Mouse (Mus musculus): ENCODE measurements at regions not wholly inside any gene's neighbourhood (a gene's known extent, or its start where the extent isn't known, plus 50 kb on each side); places are given as distances from the start of the nearest gene placed in this dataset.

- H3K9me3 ChIP-seq: no peaks in the 10 kb centered on the region
- peaks cover 4% of the 10 kb centered on the region; the same call in 1 of the 2 replicates for H3K4me1 ChIP-seq
- DNase-seq (ENCODE audit: low spot score): no peak
- WGBS: 66% methylated on average over 3 of the region's 3 CpGs
- H3K4me3 ChIP-seq: no peak overlapping the region
- H3K36me3 ChIP-seq (replicated peaks): no peaks in the 10 kb centered on the region
- H3K27ac ChIP-seq (replicated peaks): no peak overlapping the region
- no peaks in the 10 kb centered on the region for H3K27me3 ChIP-seq (replicated peaks; ENCODE audit: low read depth, poor library complexity, severe bottlenecking)
Observed at GRCm38 (mm10) chr11:17483849-17484441, 226.6 kb downstream of the C1d start.

DNA sequence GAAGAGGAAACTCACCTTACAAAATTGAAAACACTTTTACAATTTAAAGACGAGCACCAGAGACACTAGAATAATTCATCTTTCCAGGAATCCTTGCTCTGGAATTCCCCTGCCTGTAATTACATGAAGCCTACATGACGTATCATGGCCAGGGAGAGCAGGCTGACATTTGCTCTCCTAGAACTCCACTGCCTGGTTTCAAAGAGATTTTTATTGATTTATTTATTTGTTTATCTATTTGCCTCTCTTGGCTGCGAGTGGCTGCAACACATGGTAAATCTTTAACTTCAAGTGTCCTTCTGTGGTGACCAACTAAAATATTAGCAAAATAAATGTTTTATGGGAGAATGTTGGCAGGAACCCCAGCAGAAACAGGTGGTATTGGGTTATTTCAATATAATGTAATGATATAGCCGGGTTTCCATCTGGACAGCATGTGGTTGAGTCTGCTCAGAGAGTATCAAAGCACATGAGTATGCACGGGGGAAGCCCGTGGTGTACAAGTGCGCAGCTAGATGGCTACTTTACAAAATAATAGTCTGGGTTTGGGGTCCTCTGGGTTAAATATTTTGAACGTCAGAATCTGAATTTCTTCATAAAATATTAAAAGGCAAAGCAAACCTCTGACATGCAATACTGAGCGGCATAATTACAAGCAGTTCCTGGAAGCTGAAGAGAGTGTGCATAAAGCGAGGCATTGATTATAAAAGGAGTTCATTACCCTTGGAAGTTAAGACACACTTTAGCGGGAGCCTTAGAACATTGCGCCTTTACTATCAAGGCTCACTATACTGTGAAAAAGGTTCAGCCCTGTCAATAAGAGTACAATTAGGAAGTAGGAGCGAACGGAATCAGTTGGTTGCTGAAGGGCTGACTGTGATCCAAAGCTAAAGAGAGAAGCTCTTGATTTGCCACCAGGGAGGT is 244.0 kb downstream of the C1d start:
- Histone ChIP-seq H3K4me3 (no peak overlapping the region), H3K9me3 (no peaks in the 10 kb centered on the region), H3K27ac (replicated peaks) (no peak overlapping the region), H3K36me3 (replicated peaks) (no peaks in the 10 kb centered on the region), H3K4me1 (no peaks in the 10 kb centered on the region), H3K27me3 (replicated peaks; ENCODE audit: low read depth, poor library complexity, severe bottlenecking) (no peaks in the 10 kb centered on the region)
- no peak for DNase-seq (ENCODE audit: low spot score)
- 83% methylated on average over 14 of the region's 14 CpGs for WGBS

GRCm38 (mm10) chr11:17502052-17502451 is 244.7 kb downstream of the C1d start:
- Histone ChIP-seq H3K9me3 (no peaks in the 10 kb centered on the region), H3K4me1 (no peaks in the 10 kb centered on the region), H3K27me3 (replicated peaks; ENCODE audit: low read depth, poor library complexity, severe bottlenecking) (no peaks in the 10 kb centered on the region), H3K36me3 (replicated peaks) (no peaks in the 10 kb centered on the region), H3K27ac (replicated peaks) (no peak overlapping the region), H3K4me3 (no peak overlapping the region)
- no peak for DNase-seq (ENCODE audit: low spot score)
- WGBS: 90% methylated on average over 7 of the region's 7 CpGs

DNA sequence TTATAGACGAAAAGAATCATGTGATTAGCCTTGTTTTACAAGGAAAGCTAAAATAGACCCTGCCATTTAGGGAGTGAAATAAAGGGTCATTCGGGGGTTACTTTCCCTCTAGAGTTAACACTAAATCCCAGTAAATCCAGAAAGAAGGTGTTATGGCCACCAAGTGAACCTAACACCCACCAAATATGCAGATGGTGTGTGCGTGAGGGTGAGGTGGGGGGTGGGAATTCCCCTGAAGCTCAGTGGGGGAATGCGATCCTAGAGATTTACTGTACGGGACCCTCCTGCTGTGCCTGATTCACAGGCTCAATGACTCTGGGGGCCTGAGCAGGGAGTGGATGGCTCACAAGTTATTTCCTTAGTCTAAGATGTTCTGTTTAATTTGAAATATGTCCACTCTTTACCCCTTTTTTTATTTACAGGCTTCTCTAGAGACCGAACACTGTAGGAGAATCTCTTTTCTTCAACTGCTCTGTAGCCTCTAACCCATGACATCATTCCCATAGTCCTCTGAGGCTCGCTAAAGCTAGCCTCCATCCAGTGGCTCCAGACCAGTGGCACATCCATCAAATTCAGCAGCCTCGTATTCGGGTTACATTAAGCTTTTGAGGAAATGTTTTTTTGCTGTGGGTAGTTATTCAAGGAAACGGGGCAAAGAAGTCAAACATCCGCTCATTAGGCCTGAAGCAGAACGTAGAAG is 265.0 kb downstream of the C1d start:
- WGBS: 85% methylated on average over 12 of the region's 12 CpGs
- DNase-seq (ENCODE audit: low spot score): no peak
- Histone ChIP-seq H3K36me3 (replicated peaks) (no peaks in the 10 kb centered on the region), H3K9me3 (no peaks in the 10 kb centered on the region), H3K27ac (replicated peaks) (no peak overlapping the region), H3K27me3 (replicated peaks; ENCODE audit: low read depth, poor library complexity, severe bottlenecking) (no peaks in the 10 kb centered on the region), H3K4me3 (no peak overlapping the region), H3K4me1 (0 out of 2 replicates have a peak, but pooled peaks cover 4% of the 10 kb centered on the region)

DNA sequence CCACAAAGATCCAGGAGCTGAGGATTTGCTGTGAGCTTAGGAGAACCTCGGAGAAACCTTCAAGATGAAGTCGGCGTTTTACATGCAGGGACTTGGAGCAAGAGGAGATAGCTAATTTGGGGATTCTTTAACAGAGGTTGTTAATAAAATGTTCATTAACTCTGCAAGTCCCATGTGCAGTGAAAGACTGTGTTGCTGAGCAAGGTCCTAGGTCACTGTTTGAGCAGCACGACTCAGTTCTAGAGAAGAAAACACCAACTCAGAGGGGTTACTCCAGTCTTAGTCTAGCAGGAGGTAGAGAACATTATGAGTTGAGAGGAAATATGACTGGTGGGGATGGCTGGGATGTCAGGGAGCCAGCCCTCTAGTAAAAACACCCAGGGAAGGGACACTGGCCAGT is 265.9 kb downstream of the C1d start:
- WGBS: 92% methylated on average over 4 of the region's 4 CpGs
- no peaks in the 10 kb centered on the region for H3K36me3 ChIP-seq (replicated peaks)
- no peaks in the 10 kb centered on the region for H3K27me3 ChIP-seq (replicated peaks; ENCODE audit: low read depth, poor library complexity, severe bottlenecking)
- no peak overlapping the region for H3K4me3 ChIP-seq
- H3K4me1 ChIP-seq: 0 out of 2 replicates have a peak, but pooled peaks cover 4% of the 10 kb centered on the region
- no peaks in the 10 kb centered on the region for H3K9me3 ChIP-seq
- no peak overlapping the region for H3K27ac ChIP-seq (replicated peaks)
- no peak for DNase-seq (ENCODE audit: low spot score)

GRCm38 (mm10) chr11:17524985-17525775 is 267.8 kb downstream of the C1d start:
- H3K27ac ChIP-seq (replicated peaks): no peak overlapping the region
- no peaks in the 10 kb centered on the region for H3K36me3 ChIP-seq (replicated peaks)

DNA sequence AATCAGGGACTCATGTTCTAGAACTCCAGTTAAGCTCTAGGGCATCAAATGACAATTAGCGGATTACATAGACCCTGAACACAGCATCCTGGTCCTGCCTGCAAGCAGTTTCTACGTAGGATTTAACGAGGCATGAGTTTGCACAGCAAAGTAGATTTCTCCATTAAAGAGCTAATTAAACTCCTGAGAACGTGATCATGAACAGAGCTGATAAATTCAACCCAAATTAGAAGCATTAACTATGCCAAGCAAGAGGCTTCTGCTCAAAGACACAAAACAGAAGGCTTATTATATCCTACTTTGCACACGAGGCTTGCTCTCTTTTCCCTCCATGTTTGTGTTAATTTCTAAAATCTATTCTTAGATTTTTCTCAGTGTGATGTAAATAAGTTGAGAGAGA is 269.1 kb downstream of the C1d start:
- Histone ChIP-seq H3K36me3 (replicated peaks) (no peaks in the 10 kb centered on the region), H3K4me1 (0 out of 2 replicates have a peak, but pooled peaks cover 4% of the 10 kb centered on the region), H3K27ac (replicated peaks) (no peak overlapping the region), H3K27me3 (replicated peaks; ENCODE audit: low read depth, poor library complexity, severe bottlenecking) (no peaks in the 10 kb centered on the region), H3K4me3 (no peak overlapping the region), H3K9me3 (no peaks in the 10 kb centered on the region)
- WGBS: 69% methylated on average over 5 of the region's 5 CpGs
- DNase-seq (ENCODE audit: low spot score): no peak

More at GRCm38 (mm10) chr11:17524985-17525775, 267.8 kb downstream of the C1d start:
- no peaks in the 10 kb centered on the region for H3K27me3 ChIP-seq (replicated peaks; ENCODE audit: low read depth, poor library complexity, severe bottlenecking)
- H3K4me1 ChIP-seq: 0 out of 2 replicates have a peak, but pooled peaks cover 4% of the 10 kb centered on the region
- no peaks in the 10 kb centered on the region for H3K9me3 ChIP-seq
- DNase-seq (ENCODE audit: low spot score): no peak
- H3K4me3 ChIP-seq: no peak overlapping the region
- 47% methylated on average over 7 of the region's 7 CpGs for WGBS

GRCm38 (mm10) chr11:17528609-17529008 is 271.2 kb downstream of the C1d start:
- Histone ChIP-seq H3K36me3 (replicated peaks) (no peaks in the 10 kb centered on the region), H3K4me3 (no peak overlapping the region), H3K27ac (replicated peaks) (no peak overlapping the region), H3K9me3 (no peaks in the 10 kb centered on the region), H3K4me1 (0 out of 2 replicates have a peak, but pooled peaks cover 4% of the 10 kb centered on the region), H3K27me3 (replicated peaks; ENCODE audit: low read depth, poor library complexity, severe bottlenecking) (no peaks in the 10 kb centered on the region)
- no peak for DNase-seq (ENCODE audit: low spot score)
- 92% methylated on average over 6 of the region's 6 CpGs for WGBS

DNA sequence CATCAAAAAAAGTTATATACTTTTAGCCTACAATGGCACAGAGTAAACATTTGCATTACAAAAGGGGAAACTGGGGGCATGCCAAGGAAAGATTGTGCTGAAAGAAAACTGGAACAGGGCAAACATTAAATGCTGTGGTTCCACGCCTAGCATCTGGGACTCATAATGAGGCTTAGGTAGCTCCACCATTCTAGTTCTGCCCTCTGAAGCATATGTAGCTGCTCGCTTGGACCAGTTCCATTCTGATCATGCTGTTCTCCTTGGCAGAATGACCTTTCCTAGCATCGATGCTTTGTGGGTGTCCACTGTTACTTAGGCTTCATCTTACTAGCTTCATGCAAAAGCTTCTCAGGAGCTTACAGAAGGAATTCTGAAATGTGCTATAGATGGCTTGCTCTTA is 276.3 kb downstream of the C1d start:
- 90% methylated on average over 3 of the region's 3 CpGs for WGBS
- DNase-seq (ENCODE audit: low spot score): no peak
- H3K27me3 ChIP-seq (replicated peaks; ENCODE audit: low read depth, poor library complexity, severe bottlenecking): no peaks in the 10 kb centered on the region

GRCm38 (mm10) chr11:17546286-17546685 is 288.9 kb downstream of the C1d start:
- no peaks in the 10 kb centered on the region for H3K9me3 ChIP-seq
- H3K4me1 ChIP-seq: no peaks in the 10 kb centered on the region
- H3K36me3 ChIP-seq (replicated peaks): no peaks in the 10 kb centered on the region
- no peak overlapping the region for H3K4me3 ChIP-seq
- H3K27ac ChIP-seq (replicated peaks): no peak overlapping the region
- DNase-seq (ENCODE audit: low spot score): no peak
- H3K27me3 ChIP-seq (replicated peaks; ENCODE audit: low read depth, poor library complexity, severe bottlenecking): no peaks in the 10 kb centered on the region

More for the DNA sequence above, 276.3 kb downstream of the C1d start:
- no peaks in the 10 kb centered on the region for H3K36me3 ChIP-seq (replicated peaks)
- H3K4me3 ChIP-seq: no peak overlapping the region
- H3K4me1 ChIP-seq: no peaks in the 10 kb centered on the region
- H3K9me3 ChIP-seq: no peaks in the 10 kb centered on the region
- H3K27ac ChIP-seq (replicated peaks): no peak overlapping the region

- Histone ChIP-seq H3K36me3 (replicated peaks) (no peaks in the 10 kb centered on the region), H3K27me3 (replicated peaks; ENCODE audit: low read depth, poor library complexity, severe bottlenecking) (no peaks in the 10 kb centered on the region)
Observed at GRCm38 (mm10) chr11:17549148-17549547, 291.8 kb downstream of the C1d start.

GRCm38 (mm10) chr11:17555276-17555675 is 297.9 kb downstream of the C1d start:
- Histone ChIP-seq H3K36me3 (replicated peaks) (no peaks in the 10 kb centered on the region), H3K27ac (replicated peaks) (no peak overlapping the region), H3K9me3 (peaks cover 5% of the 10 kb centered on the region; the same call in 1 of the 2 replicates), H3K4me3 (no peak overlapping the region), H3K27me3 (replicated peaks; ENCODE audit: low read depth, poor library complexity, severe bottlenecking) (no peaks in the 10 kb centered on the region), H3K4me1 (no peaks in the 10 kb centered on the region)
- 80% methylated on average over 3 of the region's 3 CpGs for WGBS
- DNase-seq (ENCODE audit: low spot score): no peak

More at GRCm38 (mm10) chr11:17549148-17549547, 291.8 kb downstream of the C1d start:
- Histone ChIP-seq H3K27ac (replicated peaks) (no peak overlapping the region), H3K4me3 (no peak overlapping the region), H3K4me1 (no peaks in the 10 kb centered on the region), H3K9me3 (no peaks in the 10 kb centered on the region)
- WGBS: 88% methylated on average over 5 of the region's 5 CpGs
- no peak for DNase-seq (ENCODE audit: low spot score)
